Mouse (Mus musculus): ENCODE results near the gene Emc10. TPM values are rescaled to one million over a fixed set of nuclear protein-coding genes. Genes with fewer than 3 reads are reported as not detected.
A peak's percentile ranks its signal among the peaks of the same experiment; 100 is the strongest.

Emc10 gene
- total RNA-seq, 2 experiments from 2014 or later, result 206 to 210 TPM

- no peak for DNase-seq (ENCODE audit: low spot score in 2 of 2)
These were observed 9.3 kb downstream of the Emc10 start for GRCm38 (mm10) chr7:44486927-44487575.

GRCm38 (mm10) chr7:44485572-44486195 is 10.6 kb downstream of the Emc10 start:
- DNase-seq (ENCODE audit: low spot score in 2 of 2), result no peak

GRCm38 (mm10) chr7:44484841-44485571 is 11.3 kb downstream of the Emc10 start:
- DNase-seq (ENCODE audit: low spot score in 2 of 2), result peak; percentile 80 to 84

- DNase-seq (ENCODE audit: low spot score in 2 of 2), result no peak
These were observed 12.2 kb downstream of the Emc10 start for GRCm38 (mm10) chr7:44484109-44484508.

GRCm38 (mm10) chr7:44482836-44483435 is 13.4 kb downstream of the Emc10 start:
- DNase-seq (ENCODE audit: low spot score in 2 of 2), result no peak

- no peak for DNase-seq (ENCODE audit: low spot score in 2 of 2)
These were observed 21.2 kb downstream of the Emc10 start for GRCm38 (mm10) chr7:44475046-44475614.

GRCm38 (mm10) chr7:44474419-44474818 is 21.9 kb downstream of the Emc10 start:
- DNase-seq (ENCODE audit: low spot score in 2 of 2), result peak in 1 of 2 experiments; percentile 65

GRCm38 (mm10) chr7:44472961-44473646 is 23.2 kb downstream of the Emc10 start:
- DNase-seq (ENCODE audit: low spot score in 2 of 2), result no peak

GRCm38 (mm10) chr7:44472558-44472885 is 23.8 kb downstream of the Emc10 start:
- DNase-seq (ENCODE audit: low spot score in 2 of 2), result no peak

- DNase-seq (ENCODE audit: low spot score in 2 of 2), result no peak
These were observed 24.3 kb downstream of the Emc10 start for GRCm38 (mm10) chr7:44471880-44472557.

GRCm38 (mm10) chr7:44470696-44471612 is 25.4 kb downstream of the Emc10 start:
- DNase-seq (ENCODE audit: low spot score in 2 of 2), result no peak

GRCm38 (mm10) chr7:44469677-44470675 is 26.4 kb downstream of the Emc10 start:
- DNase-seq (ENCODE audit: low spot score in 2 of 2), result no peak

GRCm38 (mm10) chr7:44468644-44469285 is 27.6 kb downstream of the Emc10 start:
- no peak for DNase-seq (ENCODE audit: low spot score in 2 of 2)

GRCm38 (mm10) chr7:44467811-44468411 is 28.4 kb downstream of the Emc10 start, which contains the start of gene Josd2:
Josd2 (plus strand) TSS chr7:44467980.
- DNase-seq (ENCODE audit: low spot score in 2 of 2), result peak; percentile 95

- no peak for DNase-seq (ENCODE audit: low spot score in 2 of 2)
These were observed 29.4 kb downstream of the Emc10 start for GRCm38 (mm10) chr7:44466888-44467311.

GRCm38 (mm10) chr7:44466006-44466887 is 30.1 kb downstream of the Emc10 start:
- no peak for DNase-seq (ENCODE audit: low spot score in 2 of 2)

All from left cerebral cortex, adult 18-20 months (tissue).